Mouse (Mus musculus) B cell, adult 62 days (primary cell): Measurements from ENCODE around the gene Gpr85. TPM values are rescaled to one million over a fixed set of nuclear protein-coding genes. Genes with fewer than 3 reads are reported as not detected.

Experiments used
- total RNA-seq: library from RNA; stranded (reverse); gene quantifications from 4 replicates; pipeline ENCODE4 v1.2.4, GENCODE M21; 2023

Gpr85 gene
- total RNA-seq = 1.0 to 1.3 TPM (median 1.2 TPM) in 4 replicates

DNA sequence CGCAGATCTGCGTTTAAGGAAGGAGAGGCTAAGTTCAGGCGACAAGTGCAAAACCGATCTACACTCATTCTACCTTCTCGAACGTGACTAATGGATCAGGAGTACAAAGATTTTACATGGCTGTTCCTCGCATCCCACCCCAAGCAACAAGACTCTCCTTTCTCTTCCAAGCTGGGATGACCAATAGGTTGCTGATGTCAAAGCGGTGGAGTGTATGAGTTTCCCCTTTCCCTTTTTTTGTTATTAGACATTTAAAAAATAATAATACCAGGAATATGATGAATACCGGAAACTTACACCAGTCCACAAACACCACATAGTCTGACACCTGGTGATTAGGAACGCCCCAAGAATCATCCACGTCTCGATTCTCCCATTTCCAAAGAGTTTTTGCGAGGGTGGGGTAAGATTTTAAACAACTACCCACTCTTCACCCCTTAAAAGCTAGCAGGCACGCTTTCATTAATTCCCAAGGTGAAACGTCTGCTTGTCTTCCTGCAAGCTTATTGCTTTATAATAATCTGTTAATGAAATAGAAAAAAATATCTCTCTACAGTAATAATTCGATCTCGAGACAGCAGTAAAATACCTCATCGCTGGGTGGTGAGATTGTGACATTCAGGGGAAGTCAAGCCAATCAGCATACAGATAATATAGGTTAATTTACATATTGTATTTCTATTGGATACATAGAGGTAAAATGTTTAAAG lies at the start of gene Gpr85:
Gene Gpr85, minus strand, starts transcription at position 598 of the 710 bp plus-strand sequence.

DNA sequence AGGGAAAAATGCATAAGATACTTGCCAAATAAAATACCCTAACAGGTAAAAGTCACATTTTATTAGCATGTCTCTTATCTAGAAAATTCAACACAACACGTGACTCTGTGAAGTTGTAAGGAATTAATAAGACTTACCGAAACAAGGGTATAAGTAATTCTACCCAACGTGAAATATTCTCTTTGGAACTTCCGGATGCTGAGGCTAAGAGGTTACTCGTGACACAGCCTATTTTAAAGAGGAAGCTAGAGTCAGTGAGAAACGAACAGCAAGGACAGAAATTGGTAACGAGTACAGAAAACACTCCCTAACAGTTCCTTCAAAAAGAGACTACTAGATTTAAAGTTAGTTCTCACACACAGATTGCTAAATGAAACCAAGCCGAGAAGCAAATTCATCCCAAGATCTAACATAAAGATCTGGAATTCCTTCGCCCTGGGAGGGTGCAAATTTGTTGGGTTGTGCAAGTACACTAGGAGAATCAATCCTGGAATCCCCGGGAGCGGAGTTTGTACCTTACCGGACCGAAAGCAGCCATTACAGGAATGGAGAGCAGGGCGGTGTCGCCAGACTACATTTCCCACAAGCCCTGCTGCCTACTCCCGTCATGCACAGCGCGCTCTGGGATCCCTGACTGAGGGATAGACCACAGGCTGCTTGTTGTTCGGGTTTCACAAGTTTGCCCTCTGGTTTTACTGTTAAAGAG lies 31.3 kb upstream of the Gpr85 start, which contains the start of gene 2610001J05Rik:
Gene 2610001J05Rik, minus strand, starts transcription at position 600 of the 706 bp plus-strand sequence.

Other genes with a start within 250 kb of the Gpr85 start
- gene Tmem168, start 231.8 kb downstream of the Gpr85 start, total RNA-seq = 50.6 to 62.5 TPM (median 57.0 TPM) in 4 replicates
- 36.7 to 41.1 TPM (median 39.4 TPM) in 4 replicates for gene Bmt2, start 162.0 kb downstream of the Gpr85 start, total RNA-seq
- 36.7 to 44.1 TPM (median 38.8 TPM) in 4 replicates for gene 2610001J05Rik, start 31.6 kb upstream of the Gpr85 start, total RNA-seq